Mouse (Mus musculus): ENCODE results near the gene 1700001O22Rik. TPM values are rescaled to one million over a fixed set of nuclear protein-coding genes. Genes with fewer than 3 reads are reported as not detected.
A peak's percentile ranks its signal among the peaks of the same experiment; 100 is the strongest.

Gene 1700001O22Rik
- total and polyA plus RNA-seq, 3 experiments: 0.52 to 1.3 (median 1.1) TPM

DNA sequence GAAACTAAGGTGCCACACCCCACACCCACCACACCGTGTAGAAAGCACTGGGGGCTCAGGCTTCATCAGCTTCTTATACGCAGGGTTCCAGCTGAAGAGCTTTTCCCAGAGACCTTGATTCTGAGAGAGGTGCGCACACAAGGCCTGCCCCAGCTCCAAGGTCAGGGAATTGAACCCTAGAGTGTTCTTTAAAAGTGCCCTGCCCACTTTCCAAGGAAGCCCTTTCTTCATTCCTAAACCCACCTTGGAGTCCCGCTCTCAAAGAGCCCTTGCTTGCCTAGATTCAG is 44.4 kb downstream of the 1700001O22Rik start:
- DNase-seq: no peak
- TF ChIP-seq CTCF (IDR thresholded peaks at IDR 0.05) (no peak), POLR2A (IDR thresholded peaks at IDR 0.05; ENCODE audit: insufficient read depth, low read depth, low read length) (no peak), EP300 (IDR thresholded peaks at IDR 0.05; ENCODE audit: insufficient read depth, low read depth, low read length) (no peak)
- Histone ChIP-seq H3K9ac (ENCODE audit: low read depth, low read length) (peak overlapping the region; percentile 12; the same call in 1 of the 2 replicates), H3K79me2 (replicated peaks; ENCODE audit: control insufficient read depth, insufficient read depth, low read length) (no peaks in the 10 kb centered on the region), H3K27me3 (ENCODE audit: control insufficient read depth, insufficient read depth, low read length) (no peaks in the 10 kb centered on the region), H3K36me3 (ENCODE audit: control insufficient read depth, insufficient read depth, low read length) (no peaks in the 10 kb centered on the region), H3K4me1 (ENCODE audit: control insufficient read depth, insufficient read depth, low read length) (peaks cover 12% of the 10 kb centered on the region), H3K27ac (peak overlapping the region; percentile 82), H3K4me3 (no peak overlapping the region)
- WGBS: 75% methylated on average over 4 of the region's 4 CpGs
- intact Hi-C loops (cut with DNase I): loop anchor here (1.0 to 2.0 kb wide), 2 partner anchors 14 to 36 kb away; no protein-coding TSS in a partner anchor

GRCm38 (mm10) chr2:30758341-30759087 is 44.9 kb downstream of the 1700001O22Rik start:
- peak overlapping the region; percentile 22; the same call in 1 of the 2 replicates for H3K4me3 ChIP-seq
- TF ChIP-seq CTCF (IDR thresholded peaks at IDR 0.05): peak; percentile 67
- TF ChIP-seq EP300 (IDR thresholded peaks at IDR 0.05; ENCODE audit: insufficient read depth, low read depth, low read length): peak; percentile 58; the same call in 1 of the 2 replicates
- peak; percentile 51; the same call in 1 of the 2 replicates for TF ChIP-seq POLR2A (IDR thresholded peaks at IDR 0.05; ENCODE audit: insufficient read depth, low read depth, low read length)
- no peaks in the 10 kb centered on the region for H3K27me3 ChIP-seq (ENCODE audit: control insufficient read depth, insufficient read depth, low read length)
- peak overlapping the region; percentile 82 for H3K27ac ChIP-seq
- intact Hi-C loops (cut with DNase I): loop anchor here (1.0 to 2.0 kb wide), 2 partner anchors 14 to 35 kb away; no protein-coding TSS in a partner anchor
- no peaks in the 10 kb centered on the region for H3K36me3 ChIP-seq (ENCODE audit: control insufficient read depth, insufficient read depth, low read length)
- 18% methylated on average over 17 of the region's 17 CpGs for WGBS
- H3K79me2 ChIP-seq (replicated peaks; ENCODE audit: control insufficient read depth, insufficient read depth, low read length): no peaks in the 10 kb centered on the region
- peak overlapping the region; percentile 12; the same call in 1 of the 2 replicates for H3K9ac ChIP-seq (ENCODE audit: low read depth, low read length)
- DNase-seq: peak; percentile 90 to 91
- H3K4me1 ChIP-seq (ENCODE audit: control insufficient read depth, insufficient read depth, low read length): peaks cover 13% of the 10 kb centered on the region

- Histone ChIP-seq H3K27ac (no peak overlapping the region), H3K4me1 (ENCODE audit: control insufficient read depth, insufficient read depth, low read length) (peaks cover 14% of the 10 kb centered on the region), H3K27me3 (ENCODE audit: control insufficient read depth, insufficient read depth, low read length) (no peaks in the 10 kb centered on the region), H3K9ac (ENCODE audit: low read depth, low read length) (no peak overlapping the region), H3K4me3 (no peak overlapping the region), H3K36me3 (ENCODE audit: control insufficient read depth, insufficient read depth, low read length) (no peaks in the 10 kb centered on the region), H3K79me2 (replicated peaks; ENCODE audit: control insufficient read depth, insufficient read depth, low read length) (no peaks in the 10 kb centered on the region)
- TF ChIP-seq CTCF (IDR thresholded peaks at IDR 0.05): no peak
- no peak for TF ChIP-seq EP300 (IDR thresholded peaks at IDR 0.05; ENCODE audit: insufficient read depth, low read depth, low read length)
- TF ChIP-seq POLR2A (IDR thresholded peaks at IDR 0.05; ENCODE audit: insufficient read depth, low read depth, low read length): no peak
- intact Hi-C loops (cut with DNase I): no loop called here
- DNase-seq: no peak
- WGBS: 88% methylated on average over 10 of the region's 10 CpGs
Measured at GRCm38 (mm10) chr2:30756962-30757715, 46.3 kb downstream of the 1700001O22Rik start.

DNA sequence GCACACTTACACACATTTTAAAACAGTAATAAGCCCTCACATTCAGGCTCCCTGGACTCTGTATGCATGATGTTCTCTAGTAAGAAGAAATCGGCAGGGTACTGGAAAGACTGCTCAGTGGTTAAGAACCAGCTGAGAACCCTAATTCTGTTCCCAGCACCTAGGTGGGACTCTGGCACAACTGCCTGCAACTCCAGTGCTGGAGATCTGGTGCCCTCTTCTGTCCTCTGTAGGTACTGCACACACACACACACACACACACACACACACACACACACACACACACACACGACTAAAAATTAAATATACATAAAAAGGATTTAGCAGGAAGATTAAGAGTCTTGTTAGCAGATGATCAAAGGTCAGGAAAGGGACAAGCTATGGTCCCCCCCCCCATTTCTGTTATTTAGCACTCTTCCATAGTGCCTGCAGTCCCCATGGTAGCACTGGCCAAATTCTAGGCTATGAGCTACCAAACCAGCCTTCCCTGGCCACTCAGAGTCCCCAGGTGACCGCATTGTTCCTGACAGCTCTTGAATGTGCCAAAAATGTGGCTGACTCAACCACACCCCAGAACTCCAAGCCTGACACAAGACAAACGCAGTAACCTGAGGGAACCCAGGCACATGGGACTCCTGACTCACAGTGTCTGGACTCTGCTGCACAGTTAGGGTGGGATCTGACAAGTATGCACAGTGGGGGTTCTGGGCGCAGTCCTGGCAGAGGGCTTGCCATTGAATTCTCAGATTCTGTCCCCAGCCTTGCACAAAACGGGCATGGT is 47.3 kb downstream of the 1700001O22Rik start:
- Histone ChIP-seq H3K4me3 (no peak overlapping the region), H3K27me3 (ENCODE audit: control insufficient read depth, insufficient read depth, low read length) (no peaks in the 10 kb centered on the region), H3K4me1 (ENCODE audit: control insufficient read depth, insufficient read depth, low read length) (peaks cover 14% of the 10 kb centered on the region), H3K9ac (ENCODE audit: low read depth, low read length) (no peak overlapping the region), H3K79me2 (replicated peaks; ENCODE audit: control insufficient read depth, insufficient read depth, low read length) (no peaks in the 10 kb centered on the region), H3K27ac (no peak overlapping the region), H3K36me3 (ENCODE audit: control insufficient read depth, insufficient read depth, low read length) (no peaks in the 10 kb centered on the region)
- no peak for DNase-seq
- 83% methylated on average over 6 of the region's 6 CpGs for WGBS
- TF ChIP-seq POLR2A (IDR thresholded peaks at IDR 0.05; ENCODE audit: insufficient read depth, low read depth, low read length) (no peak), CTCF (IDR thresholded peaks at IDR 0.05) (no peak), EP300 (IDR thresholded peaks at IDR 0.05; ENCODE audit: insufficient read depth, low read depth, low read length) (no peak)
- intact Hi-C loops (cut with DNase I): no loop called here

GRCm38 (mm10) chr2:30754831-30755230 is 48.6 kb downstream of the 1700001O22Rik start:
- DNase-seq: no peak
- Histone ChIP-seq H3K36me3 (ENCODE audit: control insufficient read depth, insufficient read depth, low read length) (no peaks in the 10 kb centered on the region), H3K79me2 (replicated peaks; ENCODE audit: control insufficient read depth, insufficient read depth, low read length) (no peaks in the 10 kb centered on the region), H3K27me3 (ENCODE audit: control insufficient read depth, insufficient read depth, low read length) (no peaks in the 10 kb centered on the region), H3K4me3 (no peak overlapping the region), H3K27ac (no peak overlapping the region), H3K9ac (ENCODE audit: low read depth, low read length) (no peak overlapping the region), H3K4me1 (ENCODE audit: control insufficient read depth, insufficient read depth, low read length) (peaks cover 19% of the 10 kb centered on the region)
- WGBS: 84% methylated on average over 3 of the region's 3 CpGs
- TF ChIP-seq EP300 (IDR thresholded peaks at IDR 0.05; ENCODE audit: insufficient read depth, low read depth, low read length) (no peak), CTCF (IDR thresholded peaks at IDR 0.05) (no peak), POLR2A (IDR thresholded peaks at IDR 0.05; ENCODE audit: insufficient read depth, low read depth, low read length) (no peak)
- intact Hi-C loops (cut with DNase I): loop anchor here (5.0 kb wide), 1 partner anchor 43 kb away; no protein-coding TSS in a partner anchor
